Mouse (Mus musculus) CD4-positive, CD25-positive, alpha-beta regulatory T cell, adult 2 months (primary cell): Measurements from ENCODE around the gene Eml6.
"Not testable (repeated sequence)": the region's sequence is repeated elsewhere in the genome, so short reads cannot be mapped to it uniquely, and the experiment has no call there.

Experiments
- DNase-seq: peaks from one replicate; pipeline ENCODE4 v3.0.0-alpha.2; 2012; ENCODE audit warnings: low read depth, low spot score

Gene Eml6

GRCm38 (mm10) chr11:30025835-30026472 lies at the start of gene Eml6:
TSS of gene Eml6 (minus strand) at chr11:30026033.
- DNase-seq = peak; percentile 69

GRCm38 (mm10) chr11:30057299-30057698 lies 31.5 kb upstream of the Eml6 start:
- peak; percentile 43 for DNase-seq

- no peak for DNase-seq
Observed at GRCm38 (mm10) chr11:30025144-30025543, 689 bp downstream of the Eml6 start.

GRCm38 (mm10) chr11:30024261-30025071 lies 1.4 kb downstream of the Eml6 start:
- peak; percentile 17 for DNase-seq

GRCm38 (mm10) chr11:29986257-29986656 lies 39.6 kb downstream of the Eml6 start:
- DNase-seq = no peak

- no peak for DNase-seq
Observed at GRCm38 (mm10) chr11:29968874-29969273, 57.0 kb downstream of the Eml6 start.

- no peak for DNase-seq
Observed at GRCm38 (mm10) chr11:29959366-29959765, 66.5 kb downstream of the Eml6 start.

- DNase-seq = no peak
Observed at GRCm38 (mm10) chr11:29944661-29945060, 81.2 kb downstream of the Eml6 start.

GRCm38 (mm10) chr11:29924332-29924731 lies 101.5 kb downstream of the Eml6 start:
- no peak for DNase-seq

- no peak for DNase-seq
Observed at GRCm38 (mm10) chr11:29923851-29924250, 102.0 kb downstream of the Eml6 start.

- DNase-seq = no peak
Observed at GRCm38 (mm10) chr11:29913180-29913579, 112.7 kb downstream of the Eml6 start.

GRCm38 (mm10) chr11:29909330-29909729 lies 116.5 kb downstream of the Eml6 start:
- no peak for DNase-seq

- peak; percentile 59 for DNase-seq
Observed at GRCm38 (mm10) chr11:29885160-29885559, 140.7 kb downstream of the Eml6 start.

GRCm38 (mm10) chr11:29884355-29884754 lies 141.5 kb downstream of the Eml6 start:
- no peak for DNase-seq

GRCm38 (mm10) chr11:29883024-29883423 lies 142.8 kb downstream of the Eml6 start:
- no peak for DNase-seq

GRCm38 (mm10) chr11:29879641-29880040 lies 146.2 kb downstream of the Eml6 start:
- DNase-seq = no peak

GRCm38 (mm10) chr11:29877981-29878380 lies 147.9 kb downstream of the Eml6 start:
- no peak for DNase-seq

- no peak for DNase-seq
Observed at GRCm38 (mm10) chr11:29877280-29877679, 148.6 kb downstream of the Eml6 start.

- not testable (repeated sequence) for DNase-seq
Observed at GRCm38 (mm10) chr11:29874781-29875180, 151.1 kb downstream of the Eml6 start.

GRCm38 (mm10) chr11:29870174-29870573 lies 155.7 kb downstream of the Eml6 start:
- DNase-seq = no peak

GRCm38 (mm10) chr11:29864269-29864668 lies 161.6 kb downstream of the Eml6 start:
- DNase-seq = no peak

GRCm38 (mm10) chr11:29861750-29862397 lies 164.0 kb downstream of the Eml6 start:
- DNase-seq = peak; percentile 53
